Mouse (Mus musculus) lung, embryonic 14.5 days (tissue): ENCODE measurements around the gene Jmjd1c. TPM values are rescaled to one million over a fixed set of nuclear protein-coding genes. Genes with fewer than 3 reads are reported as not detected.

Source experiments
- ATAC-seq: fragments of 200-750 bp; cut with Nextera tagmentation; 2 replicates; pipeline ENCODE4 v1.8.0; 2017; ENCODE audit warnings: mild to moderate bottlenecking, moderate TSS enrichment, moderate library complexity; ENCODE audit not compliant: insufficient read depth
- DNase-seq: peaks from one replicate; pipeline ENCODE4 v3.0.0-alpha.2; 2015
- H3K27ac ChIP-seq: fragments of 300-500 bp; sonication (generic); 2 replicates; pipeline ENCODE4 v1.5.1; 2014; ENCODE audit warnings: low read depth, mild to moderate bottlenecking, moderate library complexity
- H3K27me3 ChIP-seq: fragments of 300-500 bp; sonication (generic); 2 replicates; pipeline ENCODE4 v1.6.1; 2014; ENCODE audit warnings: low read length, control low read depth; ENCODE audit not compliant: insufficient read depth
- H3K36me3 ChIP-seq: fragments of 300-500 bp; sonication (generic); 2 replicates; pipeline ENCODE4 v1.6.1; 2014; ENCODE audit warnings: control low read depth; ENCODE audit not compliant: insufficient read depth
- H3K4me1 ChIP-seq: fragments of 300-500 bp; sonication (generic); 2 replicates; pipeline ENCODE4 v1.6.1; 2014; ENCODE audit warnings: antibody characterized with exemption, control low read depth; ENCODE audit not compliant: insufficient read depth
- H3K4me2 ChIP-seq: fragments of 300-500 bp; sonication (generic); 2 replicates; pipeline ENCODE4 v1.6.1; 2014; ENCODE audit warnings: mild to moderate bottlenecking
- H3K4me3 ChIP-seq: fragments of 300-500 bp; sonication (generic); 2 replicates; pipeline ENCODE4 v1.5.1; 2014; ENCODE audit warnings: low read depth, low read length
- H3K9ac ChIP-seq: fragments of 300-500 bp; sonication (generic); 2 replicates; pipeline ENCODE4 v1.6.1; 2014
- H3K9me3 ChIP-seq: fragments of 300-500 bp; sonication (generic); 2 replicates; pipeline ENCODE4 v1.6.1; 2016; ENCODE audit warnings: low read depth, low read length, control low read depth
- CTCF ChIP-seq: IDR thresholded peaks from 2 replicates; pipeline ENCODE4 v1.5.1; 2016; ENCODE audit warnings: antibody characterized with exemption, low read depth
- WGBS: fragments of 180-500 bp; shearing (Covaris S2); extraction: QIAGEN DNeasy Blood & Tissue Kit; methylation state at CpG from one replicate; pipeline ENCODE4 v1.1.7; 2014; 5-methylcytosine and 5-hydroxymethylcytosine counted together
- polyA plus RNA-seq: library from polyadenylated mRNA; unstranded; fragments of >200 nt; fragmentation: Nextera tagmentation; extraction: Ambion mirVana; gene quantifications from 2 replicates; pipeline ENCODE4 v1.2.1, GENCODE M21; 2014

The Jmjd1c gene
- polyA plus RNA-seq, 1 experiment from 2014 or later, result 34.9 TPM

DNA sequence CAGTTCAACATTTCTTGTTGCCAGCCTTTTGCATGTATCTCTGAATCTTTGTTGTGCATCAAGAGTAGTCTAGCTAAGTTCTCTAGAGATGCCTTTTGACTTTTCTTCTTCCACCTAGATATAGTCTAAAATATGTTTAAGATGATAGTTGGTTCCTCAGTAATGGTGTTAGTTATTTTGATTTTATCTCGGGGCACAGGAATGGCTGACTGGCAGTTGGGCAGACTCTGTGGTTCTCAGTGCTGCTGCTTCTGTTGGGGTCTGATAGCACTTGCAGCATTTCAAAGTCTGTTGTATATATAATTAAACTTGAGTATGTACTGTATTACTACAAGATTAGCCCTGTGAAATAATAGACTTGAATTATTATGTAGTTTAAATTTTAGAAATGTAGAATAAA, 87.2 kb downstream of the Jmjd1c start:
- no peak for DNase-seq
- no peak for ATAC-seq
- no peaks in the 10 kb centered on the region for H3K27me3 ChIP-seq
- no peak overlapping the region for H3K27ac ChIP-seq
- peaks cover 6% of the 10 kb centered on the region for H3K4me1 ChIP-seq
- 36% methylated on average over 1 of the region's 1 CpGs for WGBS
- H3K36me3 ChIP-seq, result no peaks in the 10 kb centered on the region
- H3K4me2 ChIP-seq, result no peak overlapping the region
- H3K9ac ChIP-seq, result no peak overlapping the region
- no peak overlapping the region for H3K4me3 ChIP-seq
- TF ChIP-seq CTCF, result no peak
- H3K9me3 ChIP-seq, result no peaks in the 10 kb centered on the region

GRCm38 (mm10) chr10:67184441-67185070, 88.6 kb downstream of the Jmjd1c start:
- H3K4me1 ChIP-seq, result peaks cover 6% of the 10 kb centered on the region
- WGBS, result 53% methylated on average over 3 of the region's 3 CpGs
- no peak for ATAC-seq
- no peak overlapping the region for H3K4me3 ChIP-seq
- no peak for DNase-seq
- no peaks in the 10 kb centered on the region for H3K27me3 ChIP-seq
- no peak overlapping the region for H3K9ac ChIP-seq
- H3K4me2 ChIP-seq, result no peak overlapping the region
- TF ChIP-seq CTCF, result no peak
- no peaks in the 10 kb centered on the region for H3K9me3 ChIP-seq
- no peak overlapping the region for H3K27ac ChIP-seq
- no peaks in the 10 kb centered on the region for H3K36me3 ChIP-seq

DNA sequence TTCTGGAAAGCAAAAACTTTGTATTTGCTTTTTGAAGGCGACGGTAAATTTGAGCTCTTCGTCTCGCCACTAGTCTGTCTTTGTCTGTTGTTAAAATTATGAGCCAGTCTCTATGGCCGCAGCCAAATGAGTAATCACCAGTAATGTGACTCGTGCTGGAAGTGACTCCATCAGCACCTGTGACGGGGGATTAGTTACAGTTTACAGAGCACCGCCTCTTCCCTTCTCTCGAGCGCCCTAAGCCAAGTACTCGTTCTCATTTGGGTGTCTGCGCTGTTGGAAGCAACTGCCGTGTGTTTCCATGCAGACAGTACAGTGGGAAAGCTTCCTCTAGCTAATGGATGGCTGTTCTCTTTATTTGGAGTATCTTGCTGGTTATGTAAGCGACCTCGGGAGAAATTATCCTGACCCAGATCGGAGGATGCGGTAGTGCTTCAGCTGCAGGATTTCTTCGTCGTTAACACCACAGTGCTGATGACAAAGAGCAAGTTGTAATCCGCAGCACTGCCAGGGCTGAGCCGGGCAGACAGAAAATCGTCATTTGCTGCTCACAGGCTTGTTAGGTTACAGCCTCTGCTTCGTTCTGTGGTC, 89.7 kb downstream of the Jmjd1c start:
- no peaks in the 10 kb centered on the region for H3K9me3 ChIP-seq
- H3K27me3 ChIP-seq, result no peaks in the 10 kb centered on the region
- DNase-seq (peak; percentile 83), ATAC-seq (peak; percentile 87)
- peak overlapping the region; percentile 79 for H3K4me2 ChIP-seq
- WGBS, result under 1% methylated on average over 23 of the region's 23 CpGs
- TF ChIP-seq CTCF, result 0 out of 2 replicates have a peak, but pooled peaks have one; percentile 14
- peaks cover 6% of the 10 kb centered on the region for H3K4me1 ChIP-seq
- peak overlapping the region; percentile 51 for H3K4me3 ChIP-seq
- peak overlapping the region; percentile 97 for H3K27ac ChIP-seq
- H3K36me3 ChIP-seq, result peaks cover 8% of the 10 kb centered on the region; the same call in 1 of the 2 replicates
- peak overlapping the region; percentile 55 for H3K9ac ChIP-seq

DNA sequence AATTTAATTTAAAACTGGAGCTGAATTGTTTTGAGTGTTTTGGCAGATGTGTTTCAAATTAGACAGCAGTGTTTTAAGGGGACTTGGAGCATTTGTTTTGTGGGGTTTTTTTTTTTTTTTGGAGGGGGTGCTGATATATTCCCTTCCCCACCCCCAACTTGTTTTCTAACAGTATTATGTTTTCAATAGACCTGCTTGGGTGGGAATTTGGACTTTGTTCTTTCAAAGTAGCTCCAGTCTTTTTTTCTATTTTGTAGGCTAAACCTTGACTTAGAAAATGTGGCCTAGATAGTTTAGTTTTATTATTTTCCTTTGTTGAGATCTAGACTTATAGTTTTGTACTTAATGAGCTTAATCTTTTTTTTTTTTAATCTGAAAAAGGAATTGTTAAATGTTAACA, 90.6 kb downstream of the Jmjd1c start:
- Histone ChIP-seq H3K4me1 (peaks cover 6% of the 10 kb centered on the region), H3K4me3 (peak overlapping the region; percentile 51), H3K27ac (peak overlapping the region; percentile 97), H3K36me3 (peaks cover 8% of the 10 kb centered on the region; the same call in 1 of the 2 replicates), H3K9ac (peak overlapping the region; percentile 55; the same call in 1 of the 2 replicates), H3K4me2 (peak overlapping the region; percentile 79), H3K27me3 (no peaks in the 10 kb centered on the region), H3K9me3 (no peaks in the 10 kb centered on the region)
- DNase-seq (peak; percentile 24), ATAC-seq (no peak)
- no peak for TF ChIP-seq CTCF

DNA sequence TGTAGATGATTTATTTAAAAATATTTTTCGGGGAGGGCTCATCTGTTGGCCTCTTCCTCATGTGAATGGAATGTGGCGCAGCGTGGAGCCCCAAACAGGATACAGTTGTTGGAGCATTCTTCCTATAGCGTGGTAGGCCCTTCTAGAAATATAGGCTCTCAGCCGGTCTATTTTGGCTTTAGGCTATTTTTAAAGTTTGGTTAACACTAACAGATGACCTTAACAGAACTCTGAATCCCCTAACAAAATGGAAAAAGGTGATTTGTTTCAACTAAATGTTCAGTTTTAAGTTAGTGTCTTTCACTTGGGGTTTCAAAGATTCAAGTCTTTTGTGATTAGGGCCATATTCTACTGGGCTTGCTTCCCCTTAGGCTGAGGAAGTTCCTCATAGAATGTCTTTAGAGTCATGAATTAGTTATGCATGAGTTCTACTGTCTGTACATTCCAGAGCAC, 91.1 kb downstream of the Jmjd1c start:
- peaks cover 8% of the 10 kb centered on the region; the same call in 1 of the 2 replicates for H3K36me3 ChIP-seq
- 9% methylated on average over 5 of the region's 5 CpGs for WGBS
- peak; percentile 64 for ATAC-seq
- H3K27me3 ChIP-seq, result no peaks in the 10 kb centered on the region
- H3K4me3 ChIP-seq, result peak overlapping the region; percentile 51
- TF ChIP-seq CTCF, result no peak
- peaks cover 6% of the 10 kb centered on the region for H3K4me1 ChIP-seq
- H3K9ac ChIP-seq, result peak overlapping the region; percentile 24; the same call in 1 of the 2 replicates
- H3K9me3 ChIP-seq, result no peaks in the 10 kb centered on the region
- peak overlapping the region; percentile 97 for H3K27ac ChIP-seq
- peak; percentile 81 for DNase-seq
- H3K4me2 ChIP-seq, result peak overlapping the region; percentile 79

GRCm38 (mm10) chr10:67187952-67188351, 92.0 kb downstream of the Jmjd1c start:
- ATAC-seq (no peak), DNase-seq (no peak)
- Histone ChIP-seq H3K27ac (no peak overlapping the region), H3K9me3 (no peaks in the 10 kb centered on the region), H3K36me3 (peaks cover 12% of the 10 kb centered on the region; the same call in 1 of the 2 replicates), H3K4me2 (peak overlapping the region; percentile 79), H3K4me3 (peak overlapping the region; percentile 51; the same call in 1 of the 2 replicates), H3K9ac (no peak overlapping the region), H3K4me1 (peaks cover 6% of the 10 kb centered on the region), H3K27me3 (no peaks in the 10 kb centered on the region)
- 80% methylated on average over 2 of the region's 2 CpGs for WGBS
- no peak for TF ChIP-seq CTCF

DNA sequence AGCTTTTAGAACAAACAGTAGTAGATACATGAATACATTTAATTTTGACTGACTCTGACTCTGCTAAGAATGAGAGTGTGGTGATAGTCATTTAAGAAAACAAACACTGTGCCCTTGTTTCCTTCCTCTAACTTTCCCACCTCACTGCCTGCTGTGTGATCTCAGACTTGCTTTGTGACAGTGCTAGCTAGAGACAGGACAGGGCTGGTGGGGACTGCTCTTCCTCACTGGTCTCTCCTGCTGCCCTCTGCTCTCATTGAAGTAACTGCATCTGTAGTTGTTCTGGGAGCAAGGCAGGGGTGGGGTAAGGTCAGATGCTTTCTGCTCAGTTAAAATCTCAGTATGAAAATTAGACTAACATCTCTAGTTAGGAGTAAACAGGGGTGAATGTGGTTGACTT, 93.1 kb downstream of the Jmjd1c start:
- H3K9ac ChIP-seq, result no peak overlapping the region
- H3K27me3 ChIP-seq, result no peaks in the 10 kb centered on the region
- no peak overlapping the region for H3K27ac ChIP-seq
- peaks cover 12% of the 10 kb centered on the region; the same call in 1 of the 2 replicates for H3K36me3 ChIP-seq
- H3K4me3 ChIP-seq, result no peak overlapping the region
- H3K4me2 ChIP-seq, result no peak overlapping the region
- no peaks in the 10 kb centered on the region for H3K9me3 ChIP-seq
- no peak for DNase-seq
- peaks cover 6% of the 10 kb centered on the region for H3K4me1 ChIP-seq
- ATAC-seq, result no peak
- no peak for TF ChIP-seq CTCF
